Mouse (Mus musculus): ENCODE data around the gene Sertad4. TPM values are rescaled to one million over a fixed set of nuclear protein-coding genes. Genes with fewer than 3 reads are reported as not detected.

The Sertad4 gene
- polyA plus RNA-seq (2012; rRNA removed): 1.2 and 1.3 TPM in 2 replicates

DNA sequence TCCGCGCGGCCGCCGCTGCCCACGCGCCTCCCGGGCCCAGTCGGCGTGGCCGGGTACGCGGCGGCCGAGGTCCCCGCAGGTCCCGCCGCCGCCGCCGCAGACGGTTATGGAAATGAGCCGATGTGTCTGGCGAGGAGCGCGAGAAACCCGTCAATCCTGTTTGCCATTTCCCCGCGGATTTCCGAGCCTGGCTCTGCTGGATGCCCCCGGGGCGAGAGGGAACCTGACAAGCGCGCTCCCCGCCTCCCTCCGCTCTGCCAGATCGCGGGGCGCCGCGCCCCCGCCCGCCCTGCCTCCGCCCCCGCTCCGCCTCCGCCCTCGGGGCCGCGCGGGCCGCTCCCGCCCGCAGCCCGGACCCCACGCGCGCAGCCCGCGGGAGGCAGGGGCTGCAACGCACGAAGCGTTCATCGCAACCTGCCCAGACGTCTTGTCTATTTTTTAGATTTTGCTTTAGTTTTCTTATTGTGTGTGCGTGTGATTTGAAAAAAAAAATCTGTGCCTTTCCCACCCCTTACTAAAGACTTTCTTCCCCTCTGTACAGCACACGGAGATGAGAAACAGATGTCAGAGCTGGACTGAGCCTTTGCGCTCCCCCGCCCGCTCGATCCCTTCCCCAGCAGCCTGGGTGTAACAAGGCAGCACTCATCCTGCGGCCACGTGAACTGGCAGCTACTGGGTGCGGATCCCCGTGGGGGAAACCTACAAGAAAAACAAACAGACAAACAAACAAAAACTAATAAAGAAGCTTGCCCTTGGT, at the start of gene Sertad4:
Gene Sertad4, minus strand, starts transcription at position 283 of the 757 bp plus-strand sequence.
- TF ChIP-seq CTCF (IDR thresholded peaks at IDR 0.05; ENCODE audit: control insufficient read depth, insufficient read depth, insufficient replicate concordance, low read depth, low read length) (no peak), POLR2A (IDR thresholded peaks at IDR 0.05; ENCODE audit: control insufficient read depth, low read depth, low read length) (no peak)
- Histone ChIP-seq H3K36me3 (ENCODE audit: control insufficient read depth, insufficient read depth, low read length) (no peaks in the 10 kb centered on the region), H3K27ac (ENCODE audit: control insufficient read depth, insufficient read depth, low read depth, low read length) (no peak within 1 kb of the TSS), H3K4me3 (ENCODE audit: control insufficient read depth, low read depth, low read length) (peak within 1 kb of the TSS; percentile 85), H3K4me1 (ENCODE audit: control insufficient read depth, insufficient read depth, low read length) (peaks cover 10% of the 10 kb centered on the region), H3K27me3 (ENCODE audit: control insufficient read depth, insufficient read depth, low read length) (no peaks in the 10 kb centered on the region)

DNA sequence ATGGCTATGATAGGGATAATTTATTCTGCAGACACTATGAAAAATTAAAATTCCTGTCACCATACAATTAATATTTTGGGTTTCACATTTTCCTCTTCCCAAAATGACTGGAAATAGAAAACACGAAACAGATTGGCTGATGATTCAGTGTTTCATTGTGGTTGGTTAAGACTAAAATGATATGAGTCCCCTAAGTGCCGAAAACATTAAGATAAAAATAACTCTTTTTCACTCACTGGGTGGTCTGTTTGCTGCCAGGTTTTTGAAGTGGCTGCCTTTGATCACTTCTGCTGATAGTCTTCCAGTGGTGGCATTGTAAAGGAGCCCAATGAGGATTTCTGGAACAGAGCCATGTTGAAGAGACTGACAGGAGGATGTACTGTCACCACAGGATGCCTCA, 46.0 kb upstream of the Sertad4 start:
- TF ChIP-seq CTCF (IDR thresholded peaks at IDR 0.05; ENCODE audit: control insufficient read depth, insufficient read depth, insufficient replicate concordance, low read depth, low read length): no peak
- no peak for TF ChIP-seq POLR2A (IDR thresholded peaks at IDR 0.05; ENCODE audit: control insufficient read depth, low read depth, low read length)
- Histone ChIP-seq H3K4me1 (ENCODE audit: control insufficient read depth, insufficient read depth, low read length) (no peaks in the 10 kb centered on the region), H3K27ac (ENCODE audit: control insufficient read depth, insufficient read depth, low read depth, low read length) (no peak overlapping the region), H3K36me3 (ENCODE audit: control insufficient read depth, insufficient read depth, low read length) (no peaks in the 10 kb centered on the region), H3K4me3 (ENCODE audit: control insufficient read depth, low read depth, low read length) (no peak overlapping the region), H3K27me3 (ENCODE audit: control insufficient read depth, insufficient read depth, low read length) (no peaks in the 10 kb centered on the region)

DNA sequence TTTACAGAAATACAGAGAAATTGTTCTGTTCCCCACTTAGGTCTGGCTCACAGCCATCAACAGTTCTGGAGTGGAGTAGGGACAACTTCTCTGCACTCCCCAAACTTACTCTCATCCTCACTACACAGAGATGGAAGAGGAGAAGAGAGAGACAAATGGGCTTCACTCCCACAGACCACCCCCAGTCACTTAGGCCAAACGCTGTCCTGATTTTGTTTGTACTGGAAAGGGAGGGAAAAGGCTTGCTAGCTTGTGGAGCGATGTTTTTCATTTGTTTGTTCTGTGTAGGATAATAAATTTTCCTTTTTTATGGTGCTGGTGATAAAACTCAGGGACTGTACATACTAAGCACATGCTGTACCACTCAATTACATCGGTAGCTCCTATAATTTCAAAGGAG, 45.4 kb upstream of the Sertad4 start:
- Histone ChIP-seq H3K4me1 (ENCODE audit: control insufficient read depth, insufficient read depth, low read length) (no peaks in the 10 kb centered on the region), H3K27me3 (ENCODE audit: control insufficient read depth, insufficient read depth, low read length) (no peaks in the 10 kb centered on the region), H3K27ac (ENCODE audit: control insufficient read depth, insufficient read depth, low read depth, low read length) (no peak overlapping the region), H3K4me3 (ENCODE audit: control insufficient read depth, low read depth, low read length) (no peak overlapping the region), H3K36me3 (ENCODE audit: control insufficient read depth, insufficient read depth, low read length) (no peaks in the 10 kb centered on the region)
- TF ChIP-seq POLR2A (IDR thresholded peaks at IDR 0.05; ENCODE audit: control insufficient read depth, low read depth, low read length): no peak
- TF ChIP-seq CTCF (IDR thresholded peaks at IDR 0.05; ENCODE audit: control insufficient read depth, insufficient read depth, insufficient replicate concordance, low read depth, low read length): no peak

DNA sequence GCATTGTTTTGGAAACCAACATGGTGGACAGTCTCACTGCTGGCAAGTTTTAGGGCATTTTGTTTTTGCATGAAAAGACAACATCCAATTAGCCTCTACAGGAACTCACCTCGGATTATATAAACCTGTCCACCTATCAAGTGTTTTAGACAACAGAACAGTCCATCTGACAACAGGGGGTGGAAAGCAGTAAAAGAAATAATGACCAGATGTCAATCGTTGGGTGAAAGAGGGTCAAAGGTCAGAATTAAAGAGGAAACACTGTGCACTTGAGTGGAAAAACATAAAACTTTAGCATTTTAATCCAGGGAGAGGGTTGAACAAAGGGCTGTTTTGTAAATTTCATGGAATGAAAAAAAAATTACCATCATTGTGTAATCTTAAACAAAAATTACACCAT, 43.2 kb upstream of the Sertad4 start:
- TF ChIP-seq POLR2A (IDR thresholded peaks at IDR 0.05; ENCODE audit: control insufficient read depth, low read depth, low read length) (no peak), CTCF (IDR thresholded peaks at IDR 0.05; ENCODE audit: control insufficient read depth, insufficient read depth, insufficient replicate concordance, low read depth, low read length) (no peak)
- Histone ChIP-seq H3K36me3 (ENCODE audit: control insufficient read depth, insufficient read depth, low read length) (no peaks in the 10 kb centered on the region), H3K4me1 (ENCODE audit: control insufficient read depth, insufficient read depth, low read length) (no peaks in the 10 kb centered on the region), H3K27me3 (ENCODE audit: control insufficient read depth, insufficient read depth, low read length) (no peaks in the 10 kb centered on the region), H3K4me3 (ENCODE audit: control insufficient read depth, low read depth, low read length) (no peak overlapping the region), H3K27ac (ENCODE audit: control insufficient read depth, insufficient read depth, low read depth, low read length) (no peak overlapping the region)

DNA sequence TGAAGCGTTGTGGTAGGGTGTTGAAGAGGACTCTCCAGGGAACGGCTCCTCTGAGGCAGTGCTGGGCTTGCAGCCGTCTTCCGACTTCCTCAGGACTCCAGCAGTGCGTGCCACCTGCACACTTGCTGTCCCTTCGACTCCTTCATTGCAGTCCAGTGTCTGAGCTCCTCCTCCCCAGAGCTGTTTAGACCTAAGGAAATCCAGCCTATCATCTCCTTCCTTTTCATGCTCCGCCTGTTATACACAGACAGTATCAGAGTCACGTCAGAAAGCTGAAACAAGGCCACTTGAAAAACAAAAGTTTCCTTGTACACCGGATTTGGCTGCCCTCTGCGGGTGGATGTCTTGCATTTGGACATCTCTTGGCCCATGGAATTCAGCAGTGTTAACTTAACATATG, 41.7 kb upstream of the Sertad4 start:
- Histone ChIP-seq H3K4me3 (ENCODE audit: control insufficient read depth, low read depth, low read length) (no peak overlapping the region), H3K36me3 (ENCODE audit: control insufficient read depth, insufficient read depth, low read length) (no peaks in the 10 kb centered on the region), H3K4me1 (ENCODE audit: control insufficient read depth, insufficient read depth, low read length) (no peaks in the 10 kb centered on the region), H3K27me3 (ENCODE audit: control insufficient read depth, insufficient read depth, low read length) (no peaks in the 10 kb centered on the region), H3K27ac (ENCODE audit: control insufficient read depth, insufficient read depth, low read depth, low read length) (no peak overlapping the region)
- TF ChIP-seq CTCF (IDR thresholded peaks at IDR 0.05; ENCODE audit: control insufficient read depth, insufficient read depth, insufficient replicate concordance, low read depth, low read length) (no peak), POLR2A (IDR thresholded peaks at IDR 0.05; ENCODE audit: control insufficient read depth, low read depth, low read length) (no peak)

DNA sequence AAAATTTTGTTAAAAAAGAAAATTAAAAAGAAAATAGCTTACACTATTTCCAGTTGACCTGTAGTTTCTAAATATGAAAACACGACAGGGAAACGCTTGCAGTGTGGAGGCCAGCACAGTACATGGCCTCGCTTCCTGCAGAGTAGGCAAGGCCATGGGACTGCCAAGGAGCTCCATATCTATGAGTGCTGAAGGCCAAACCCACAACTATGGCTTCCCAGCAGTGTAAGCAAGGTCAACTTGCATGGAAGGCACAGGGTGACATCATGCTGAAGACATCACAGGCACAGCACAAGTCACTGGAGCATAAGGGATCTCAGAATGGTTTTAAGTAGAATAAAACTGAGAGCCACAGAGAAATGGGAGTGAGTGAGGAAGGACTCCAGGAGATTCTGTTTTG, 40.5 kb upstream of the Sertad4 start:
- Histone ChIP-seq H3K36me3 (ENCODE audit: control insufficient read depth, insufficient read depth, low read length) (no peaks in the 10 kb centered on the region), H3K27ac (ENCODE audit: control insufficient read depth, insufficient read depth, low read depth, low read length) (no peak overlapping the region)
- TF ChIP-seq POLR2A (IDR thresholded peaks at IDR 0.05; ENCODE audit: control insufficient read depth, low read depth, low read length) (no peak), CTCF (IDR thresholded peaks at IDR 0.05; ENCODE audit: control insufficient read depth, insufficient read depth, insufficient replicate concordance, low read depth, low read length) (no peak)

GRCm38 (mm10) chr1:192890716-192891115, 35.2 kb upstream of the Sertad4 start:
- no peak overlapping the region for H3K27ac ChIP-seq (ENCODE audit: control insufficient read depth, insufficient read depth, low read depth, low read length)
- H3K4me1 ChIP-seq (ENCODE audit: control insufficient read depth, insufficient read depth, low read length): no peaks in the 10 kb centered on the region
- H3K36me3 ChIP-seq (ENCODE audit: control insufficient read depth, insufficient read depth, low read length): no peaks in the 10 kb centered on the region
- H3K27me3 ChIP-seq (ENCODE audit: control insufficient read depth, insufficient read depth, low read length): no peaks in the 10 kb centered on the region
- TF ChIP-seq CTCF (IDR thresholded peaks at IDR 0.05; ENCODE audit: control insufficient read depth, insufficient read depth, insufficient replicate concordance, low read depth, low read length) (no peak), POLR2A (IDR thresholded peaks at IDR 0.05; ENCODE audit: control insufficient read depth, low read depth, low read length) (no peak)
- no peak overlapping the region for H3K4me3 ChIP-seq (ENCODE audit: control insufficient read depth, low read depth, low read length)

More for the DNA sequence above, 40.5 kb upstream of the Sertad4 start:
- Histone ChIP-seq H3K4me3 (ENCODE audit: control insufficient read depth, low read depth, low read length) (no peak overlapping the region), H3K27me3 (ENCODE audit: control insufficient read depth, insufficient read depth, low read length) (no peaks in the 10 kb centered on the region), H3K4me1 (ENCODE audit: control insufficient read depth, insufficient read depth, low read length) (no peaks in the 10 kb centered on the region)
